Mouse (Mus musculus) olfactory bulb, adult 2 months (tissue): ENCODE results near the gene Olfr139. TPM values are rescaled to one million over a fixed set of nuclear protein-coding genes. Genes with fewer than 3 reads are reported as not detected.

ENCODE experiments used
- H3K27ac ChIP-seq: fragments of 200-500 bp; 2 replicates; pipeline ENCODE4 v1.5.1; 2012; ENCODE audit warnings: low read depth, low read length; ENCODE audit not compliant: insufficient read depth
- H3K4me1 ChIP-seq: fragments of 200-500 bp; 2 replicates; pipeline ENCODE4 v1.6.1; 2012; ENCODE audit warnings: low read length; ENCODE audit not compliant: control insufficient read depth, insufficient read depth
- H3K4me3 ChIP-seq: fragments of 200-500 bp; 2 replicates; pipeline ENCODE4 v1.5.1; 2012; ENCODE audit warnings: mild to moderate bottlenecking, low read depth, low read length, moderate library complexity; ENCODE audit not compliant: insufficient read depth
- CTCF ChIP-seq: fragments of 200-500 bp; IDR thresholded peaks from 2 replicates; pipeline ENCODE4 v1.5.1; 2012; ENCODE audit warnings: low read depth, mild to moderate bottlenecking, low read length, moderate library complexity; ENCODE audit not compliant: insufficient read depth
- POLR2A ChIP-seq: fragments of 200-500 bp; IDR thresholded peaks from 2 replicates; pipeline ENCODE4 v1.6.1; 2012; ENCODE audit warnings: mild to moderate bottlenecking, low read depth, low read length, moderate library complexity; ENCODE audit not compliant: insufficient read depth
- WGBS: fragments of 180-500 bp; shearing (Covaris S2); methylation state at CpG from one replicate; pipeline ENCODE4 v1.1.7; 2018; 5-methylcytosine and 5-hydroxymethylcytosine counted together
- polyA plus RNA-seq: library from polyadenylated mRNA; stranded (reverse); fragments of >200 nt; gene quantifications from 2 replicates; pipeline ENCODE4 v1.2.4, GENCODE M21; 2012; ENCODE audit warnings: low replicate concordance; ENCODE audit not compliant: missing spikeins, insufficient read depth, insufficient read length

The Olfr139 gene
- not detected in 2 replicates for polyA plus RNA-seq

DNA sequence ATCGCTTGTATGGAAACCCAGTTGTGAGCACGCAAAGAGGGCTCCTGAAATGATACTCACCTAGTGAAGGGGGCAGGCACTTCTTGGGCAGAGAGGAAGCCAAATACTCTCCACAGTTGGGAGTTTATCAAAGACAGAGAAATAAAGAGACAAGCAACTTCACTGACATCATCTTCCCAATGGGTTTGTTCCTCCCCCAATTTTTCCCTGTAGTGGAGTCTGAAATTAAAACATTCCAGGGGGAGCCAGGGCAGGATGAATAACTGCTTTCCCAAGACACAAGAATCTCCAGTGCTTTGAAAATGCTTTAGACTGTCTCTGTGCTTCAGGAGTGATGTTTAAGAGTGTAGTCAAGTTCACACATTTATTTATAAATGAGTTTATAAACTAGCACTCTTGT is at the start of gene Olfr139, which contains the start of gene Olfr399:
TSS of gene Olfr139 (minus strand) at position 101 of the 400 bp plus-strand sequence.
TSS of gene Olfr399 (minus strand) at position 165 of the 400 bp plus-strand sequence.
- 79% methylated on average over 2 of the region's 2 CpGs for WGBS
- Histone ChIP-seq H3K4me1 (no peaks in the 10 kb centered on the region), H3K4me3 (no peak within 1 kb of the TSS), H3K27ac (no peak within 1 kb of the TSS)
- TF ChIP-seq CTCF (no peak), POLR2A (no peak)

DNA sequence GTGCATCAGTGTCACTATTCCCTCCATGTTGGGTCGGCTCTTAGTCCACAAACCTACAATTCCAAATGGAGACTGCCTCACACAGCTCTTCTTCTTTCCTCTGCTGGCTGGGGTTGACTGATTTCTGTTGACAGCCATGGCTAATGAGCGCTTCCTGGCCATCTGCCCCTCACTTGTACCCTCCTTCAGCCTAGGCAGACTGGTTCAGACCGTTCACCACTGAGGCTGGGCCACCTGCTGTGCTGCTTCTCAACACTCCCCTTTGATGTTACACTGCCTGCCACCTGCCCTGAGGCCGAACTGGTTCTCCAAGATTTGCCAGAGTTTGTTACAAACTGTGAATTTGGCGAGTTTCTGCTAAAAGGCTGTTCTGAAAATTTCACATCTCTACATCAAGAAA is 48.7 kb upstream of the Olfr139 start:
- WGBS, result 43% methylated on average over 5 of the region's 5 CpGs
- H3K27ac ChIP-seq, result no peak overlapping the region
- TF ChIP-seq POLR2A, result no peak
- no peak for TF ChIP-seq CTCF
- no peaks in the 10 kb centered on the region for H3K4me1 ChIP-seq
- no peak overlapping the region for H3K4me3 ChIP-seq

DNA sequence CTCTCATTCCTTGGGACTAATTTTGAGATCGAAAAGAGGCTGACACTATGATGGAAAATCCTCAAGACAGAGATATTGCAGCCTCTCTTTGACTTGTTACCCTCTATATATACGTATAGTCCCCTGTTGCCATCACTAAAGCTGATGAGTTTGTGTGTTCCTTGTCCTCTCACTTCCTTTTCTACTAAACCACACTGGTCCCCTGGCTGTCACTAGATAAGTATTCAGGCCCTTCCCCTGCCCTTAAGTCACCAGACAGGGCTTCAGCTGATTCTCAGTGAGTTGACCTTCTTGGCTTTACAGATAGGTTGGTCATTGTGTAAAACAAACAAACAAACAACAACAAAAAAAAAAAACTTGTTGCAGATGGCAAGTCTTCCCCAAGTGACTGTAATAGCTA is 45.2 kb upstream of the Olfr139 start:
- Histone ChIP-seq H3K4me1 (no peaks in the 10 kb centered on the region), H3K27ac (no peak overlapping the region), H3K4me3 (no peak overlapping the region)
- WGBS, result 30% methylated on average over 2 of the region's 2 CpGs
- no peak for TF ChIP-seq CTCF
- no peak for TF ChIP-seq POLR2A

GRCm38 (mm10) chr11:74100724-74101123 is 44.4 kb upstream of the Olfr139 start:
- no peak for TF ChIP-seq CTCF
- TF ChIP-seq POLR2A, result no peak
- no peaks in the 10 kb centered on the region for H3K4me1 ChIP-seq
- no peak overlapping the region for H3K27ac ChIP-seq
- WGBS, result 86% methylated on average over 2 of the region's 2 CpGs
- H3K4me3 ChIP-seq, result no peak overlapping the region

GRCm38 (mm10) chr11:74069655-74070054 is 13.3 kb upstream of the Olfr139 start, which contains the start of gene Zfp616:
TSS of gene Zfp616 (plus strand) at chr11:74069955.
- Histone ChIP-seq H3K4me3 (no peak within 1 kb of the TSS), H3K4me1 (no peaks in the 10 kb centered on the region), H3K27ac (no peak within 1 kb of the TSS)
- TF ChIP-seq POLR2A (no peak), CTCF (no peak)
- WGBS, result 97% methylated on average over 1 of the region's 1 CpGs

- TF ChIP-seq POLR2A, result no peak
- no peak for TF ChIP-seq CTCF
- 70% methylated on average over 3 of the region's 3 CpGs for WGBS
- no peak overlapping the region for H3K4me3 ChIP-seq
- no peaks in the 10 kb centered on the region for H3K4me1 ChIP-seq
- no peak overlapping the region for H3K27ac ChIP-seq
Observed at GRCm38 (mm10) chr11:74051347-74051746, 5.0 kb downstream of the Olfr139 start.

Other genes starting within 250 kb of the Olfr139 start
- gene Olfr392, start 239.5 kb downstream of the Olfr139 start, polyA plus RNA-seq, result not detected in 2 replicates
- not detected in 2 replicates for gene Olfr393, start 205.1 kb downstream of the Olfr139 start, polyA plus RNA-seq
- not detected in 2 replicates for gene Olfr394, start 165.8 kb downstream of the Olfr139 start, polyA plus RNA-seq
- not detected in 2 replicates for gene Olfr395, start 147.3 kb downstream of the Olfr139 start, polyA plus RNA-seq
- gene Olfr23, start 119.9 kb downstream of the Olfr139 start, polyA plus RNA-seq, result not detected in 2 replicates
- gene Olfr397, start 95.7 kb downstream of the Olfr139 start, polyA plus RNA-seq, result not detected in 2 replicates
- not detected in 2 replicates for gene Olfr398, start 66.1 kb downstream of the Olfr139 start, polyA plus RNA-seq
- not detected in 2 replicates for gene Olfr399, start 64 bp upstream of the Olfr139 start, polyA plus RNA-seq
- gene Zfp616, start 13.4 kb upstream of the Olfr139 start, polyA plus RNA-seq, result not detected in 2 replicates
- gene Olfr401, start 57.2 kb upstream of the Olfr139 start, polyA plus RNA-seq, result not detected in 2 replicates
- gene Olfr402, start 97.0 kb upstream of the Olfr139 start, polyA plus RNA-seq, result not detected in 2 replicates
- not detected in 2 replicates for gene Olfr403, start 129.7 kb upstream of the Olfr139 start, polyA plus RNA-seq
- not detected in 2 replicates for gene Olfr43, start 154.8 kb upstream of the Olfr139 start, polyA plus RNA-seq
- not detected in 2 replicates for gene Olfr406, start 203.3 kb upstream of the Olfr139 start, polyA plus RNA-seq
- not detected in 2 replicates for gene Olfr59, start 227.2 kb upstream of the Olfr139 start, polyA plus RNA-seq